Mouse (Mus musculus): ENCODE measurements around the gene Spns3.
"Not testable (repeated sequence)": the region's sequence is repeated elsewhere in the genome, so short reads cannot be mapped to it uniquely, and the experiment has no call there.

Gene Spns3

DNA sequence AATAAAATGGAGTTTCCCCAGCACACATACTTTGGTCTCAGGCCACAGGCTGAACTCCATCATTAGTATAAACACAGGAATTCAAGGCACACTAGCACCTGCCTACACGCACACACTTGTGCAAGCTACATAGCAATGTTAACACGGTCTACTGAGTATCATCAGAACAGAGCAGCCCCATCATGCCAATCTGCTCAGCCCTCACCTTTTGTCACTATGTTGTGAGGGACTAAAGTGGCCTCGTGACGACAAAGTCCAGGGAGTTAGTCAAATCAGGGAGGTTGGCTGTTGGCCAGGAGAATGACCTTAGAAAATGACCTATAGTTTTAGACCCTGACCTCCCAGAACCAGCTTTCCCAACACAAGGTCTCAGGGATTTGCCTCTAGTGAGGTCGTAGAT is 7.8 kb upstream of the Spns3 start:
- no peak for DNase-seq (ENCODE audit: low read depth, low spot score)

DNA sequence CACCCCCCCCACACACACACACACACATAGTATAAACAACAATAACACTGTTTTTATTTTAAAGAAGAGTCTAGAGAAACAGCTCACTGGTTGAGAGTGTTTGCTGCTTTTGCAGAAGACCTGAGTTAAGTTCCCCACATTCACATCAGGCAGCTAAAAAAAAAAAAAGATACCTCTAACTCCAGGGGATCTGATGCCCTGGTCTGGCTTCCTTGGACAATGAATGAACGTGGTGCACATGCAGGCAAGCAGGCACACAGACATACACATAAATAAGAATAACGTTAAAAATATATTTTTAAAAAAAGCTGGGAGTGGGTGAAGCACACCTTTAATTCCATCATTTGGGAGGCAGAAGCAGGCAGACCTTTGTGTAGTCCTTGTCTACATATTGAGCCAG is 6.6 kb upstream of the Spns3 start:
- DNase-seq (ENCODE audit: low read depth, low spot score), result no peak

DNA sequence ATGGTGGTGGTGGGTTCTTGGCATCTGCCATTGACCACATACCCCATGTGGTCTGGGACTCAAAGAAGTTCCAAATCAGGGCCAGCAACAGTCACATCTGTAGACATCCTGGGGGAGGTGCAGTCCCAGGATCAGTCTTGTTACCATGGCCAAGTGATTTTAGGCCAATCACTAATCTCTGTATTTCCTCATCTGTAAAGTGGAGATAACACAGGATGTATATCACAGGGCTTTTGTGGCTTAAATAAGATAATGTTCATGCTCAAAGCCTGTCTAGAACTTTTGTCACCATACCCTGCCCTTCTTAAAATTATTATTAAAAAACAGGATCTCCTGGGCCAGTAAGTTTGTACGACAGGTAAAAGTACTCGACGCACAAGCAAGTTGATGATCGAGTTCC is 6.2 kb upstream of the Spns3 start:
- no peak for DNase-seq (ENCODE audit: low read depth, low spot score)

DNA sequence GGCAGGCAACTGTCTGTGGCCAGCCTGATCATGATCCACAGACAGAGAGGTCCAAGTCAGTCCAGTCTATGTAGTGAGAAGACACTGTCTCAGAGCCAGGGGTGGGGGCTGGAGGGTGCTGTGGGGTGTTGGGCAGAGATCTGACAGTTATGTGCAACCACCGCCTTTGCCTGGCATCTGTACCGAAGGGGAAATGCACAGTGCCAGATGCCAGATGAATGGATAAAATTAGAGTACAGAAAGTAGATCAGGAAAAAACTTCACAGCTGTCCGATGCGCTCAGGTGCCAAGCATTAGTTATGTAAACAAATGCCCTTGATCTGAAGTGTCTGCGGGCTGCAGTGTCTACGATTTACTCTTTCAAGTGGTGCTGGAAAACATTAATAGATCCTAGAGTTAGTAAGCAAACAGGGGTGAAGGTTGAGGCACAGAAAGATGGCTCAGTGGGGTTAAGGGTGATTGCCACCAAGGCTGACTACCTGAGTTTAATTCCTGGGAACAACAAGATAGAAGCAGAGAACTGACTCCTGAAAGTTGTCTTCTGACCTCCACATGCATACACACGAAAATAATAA is 1.3 kb upstream of the Spns3 start:
- DNase-seq (ENCODE audit: low read depth, low spot score), result no peak

DNA sequence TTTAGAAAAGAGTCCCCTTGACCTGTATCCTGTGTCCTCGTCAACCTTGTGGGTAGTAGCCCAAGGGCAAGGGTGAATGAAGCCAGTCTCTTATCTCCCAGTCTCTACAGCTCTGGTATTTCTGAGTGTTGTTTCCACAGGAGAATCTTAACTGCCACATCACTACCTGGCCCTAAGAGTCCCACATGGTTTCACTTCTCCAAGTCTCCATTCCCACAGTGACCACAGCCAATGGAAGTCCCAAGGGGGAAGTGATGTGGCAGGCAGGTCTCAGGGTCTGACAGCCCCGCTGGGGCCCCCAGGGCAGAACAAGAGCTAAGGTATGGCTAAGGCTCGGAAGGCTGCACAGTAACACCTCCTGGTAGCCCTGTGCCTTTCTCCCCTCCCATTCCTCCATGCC is 3.1 kb downstream of the Spns3 start:
- no peak for DNase-seq (ENCODE audit: low read depth, low spot score)

DNA sequence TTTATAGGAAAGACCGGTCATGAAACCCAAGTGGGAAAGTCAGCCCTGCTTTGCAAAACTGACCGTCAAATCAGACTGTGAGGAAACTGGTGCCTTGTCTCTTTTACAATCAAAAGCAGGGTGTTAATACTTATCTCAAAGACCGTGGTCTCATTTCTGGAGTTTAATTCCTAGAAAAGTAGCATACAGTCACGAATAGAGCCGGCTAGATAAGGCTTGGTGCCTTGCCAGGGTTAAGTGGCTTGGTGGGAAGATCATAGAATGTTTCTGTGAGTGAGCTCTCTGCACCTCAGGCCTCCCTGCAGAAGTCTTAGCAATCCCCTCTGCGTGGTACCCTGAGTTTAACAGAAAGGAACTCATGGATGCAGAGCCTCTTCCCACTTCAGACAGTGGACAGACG is 5.6 kb downstream of the Spns3 start:
- DNase-seq (ENCODE audit: low read depth, low spot score), result no peak

DNA sequence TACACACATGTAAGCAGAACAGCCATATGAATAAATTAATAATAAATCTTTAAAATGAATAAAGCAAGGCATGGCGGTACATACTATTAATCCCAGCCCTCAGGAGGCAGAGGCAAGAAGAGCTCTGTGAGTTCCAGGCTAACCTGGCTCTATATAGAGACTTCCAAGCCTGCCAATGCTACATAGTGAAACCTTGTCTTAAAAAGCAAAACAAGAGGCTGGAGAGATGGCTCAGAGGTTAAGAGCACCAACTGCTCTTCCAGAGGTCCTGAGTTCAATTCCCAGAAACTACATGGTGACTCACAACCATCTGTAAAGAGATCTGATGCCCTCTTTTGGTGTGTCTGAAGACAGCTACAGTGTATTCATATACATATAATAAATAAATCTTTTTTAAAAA is 6.6 kb downstream of the Spns3 start:
- DNase-seq (ENCODE audit: low read depth, low spot score), result not testable (repeated sequence)

DNA sequence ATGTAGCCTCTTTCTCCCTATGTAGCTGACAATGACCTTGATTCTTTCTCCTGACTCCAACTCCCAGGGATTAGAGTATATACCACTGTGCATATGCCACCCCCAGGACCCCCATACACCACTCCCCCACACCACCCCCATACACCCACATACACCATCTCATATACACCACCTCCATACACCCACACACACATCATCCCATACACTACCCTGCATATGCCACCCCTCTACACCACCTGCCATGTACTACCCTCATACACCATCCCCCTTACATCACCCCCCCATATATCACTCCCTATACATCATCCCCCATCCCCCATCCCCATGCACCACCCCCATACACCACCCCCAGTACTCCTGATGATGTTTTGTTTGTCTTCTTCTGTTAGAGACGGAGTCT is 7.7 kb downstream of the Spns3 start:
- no peak for DNase-seq (ENCODE audit: low read depth, low spot score)

DNA sequence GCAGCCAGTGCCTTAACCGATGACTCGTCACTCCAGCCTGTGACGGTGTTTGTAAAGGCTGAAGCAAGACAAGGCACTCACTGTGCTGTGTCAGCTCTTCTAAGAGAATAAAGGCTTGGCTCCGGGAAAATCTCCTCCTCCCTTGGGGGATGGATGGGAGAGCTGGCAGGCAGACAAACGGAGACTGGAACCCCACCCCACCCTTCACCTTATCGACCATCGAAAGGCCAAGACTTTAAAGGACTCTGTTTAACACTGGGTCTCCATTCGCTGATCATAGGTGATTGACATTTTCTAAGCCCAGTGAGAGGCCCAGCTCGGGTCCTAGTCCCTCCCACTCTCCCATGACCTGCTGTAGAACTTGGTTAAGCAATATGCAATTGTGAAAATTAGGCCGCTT is 8.4 kb downstream of the Spns3 start:
- no peak for DNase-seq (ENCODE audit: low read depth, low spot score)

DNA sequence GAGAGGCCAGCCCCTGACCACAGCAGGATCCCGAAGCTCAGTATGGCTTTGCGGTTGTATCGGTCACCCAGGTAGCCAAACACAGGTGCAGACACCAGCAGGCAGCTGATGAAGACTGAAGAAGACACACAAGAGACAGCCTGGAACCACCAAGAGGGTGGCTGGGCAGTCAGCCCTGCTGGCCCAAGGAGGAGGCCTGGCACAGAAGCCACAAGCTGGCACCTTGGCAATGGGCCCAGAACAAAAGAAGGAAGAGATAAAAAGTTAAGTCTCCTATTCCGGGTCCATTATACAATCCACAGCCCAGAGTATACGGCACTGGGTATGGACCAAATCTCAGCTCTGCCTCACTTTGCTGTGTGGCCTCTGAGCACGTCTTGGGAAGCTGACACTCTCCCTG is 9.9 kb downstream of the Spns3 start:
- no peak for DNase-seq (ENCODE audit: low read depth, low spot score)

DNA sequence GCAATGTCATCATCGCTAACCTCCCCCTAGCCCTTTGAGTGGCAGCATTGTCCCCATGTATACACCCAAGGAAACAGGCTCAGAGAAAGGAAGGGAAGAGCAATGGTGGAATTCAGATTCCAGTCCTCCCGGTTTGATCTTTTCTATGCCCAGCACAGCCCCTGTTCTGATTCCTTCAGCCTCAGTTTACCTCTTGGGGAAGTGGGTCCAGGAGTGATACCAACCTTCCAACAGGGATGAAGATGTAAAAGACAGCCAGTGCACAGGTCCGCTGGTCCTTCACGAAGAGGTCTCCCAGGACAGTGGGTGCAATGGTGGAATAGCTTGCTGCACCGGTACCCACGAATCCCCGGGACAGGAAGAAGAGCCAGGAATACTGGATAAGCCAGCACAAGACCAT is 11.5 kb downstream of the Spns3 start:
- DNase-seq (ENCODE audit: low read depth, low spot score), result no peak

DNA sequence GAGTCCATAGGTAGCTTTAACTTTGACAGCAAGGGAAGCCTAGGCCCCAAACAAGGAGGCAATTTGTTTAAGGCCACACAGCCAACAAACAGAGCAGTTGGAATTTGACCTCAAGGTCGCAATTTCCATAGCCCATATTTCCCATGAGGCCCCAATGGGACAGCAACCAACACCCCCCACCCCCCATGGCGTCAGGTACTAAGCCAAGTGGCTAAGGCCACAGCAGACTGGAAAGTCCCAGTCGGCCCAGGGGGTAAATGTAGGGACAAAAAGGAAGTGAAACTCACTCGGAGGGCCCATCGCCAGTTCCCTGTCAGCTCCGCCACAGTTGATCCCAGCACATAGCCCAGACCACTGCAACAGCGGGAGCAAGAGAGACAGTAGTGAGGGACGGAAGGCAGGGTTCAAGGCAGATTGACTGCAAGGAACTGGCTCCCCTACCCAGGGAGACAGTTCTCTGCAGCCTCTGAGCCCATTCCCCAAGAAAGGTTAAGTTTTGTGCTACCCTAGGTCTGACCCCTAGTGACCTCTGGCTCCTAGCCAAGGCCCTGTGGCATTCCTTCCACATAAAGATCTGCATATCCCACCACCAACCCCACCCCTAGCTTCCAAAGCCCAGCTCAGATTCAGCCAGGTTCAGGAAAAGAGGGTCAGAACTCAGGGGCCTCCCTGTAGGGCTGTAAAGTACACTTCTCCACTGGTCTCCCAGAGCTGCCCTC is 12.1 kb downstream of the Spns3 start:
- no peak for DNase-seq (ENCODE audit: low read depth, low spot score)

DNA sequence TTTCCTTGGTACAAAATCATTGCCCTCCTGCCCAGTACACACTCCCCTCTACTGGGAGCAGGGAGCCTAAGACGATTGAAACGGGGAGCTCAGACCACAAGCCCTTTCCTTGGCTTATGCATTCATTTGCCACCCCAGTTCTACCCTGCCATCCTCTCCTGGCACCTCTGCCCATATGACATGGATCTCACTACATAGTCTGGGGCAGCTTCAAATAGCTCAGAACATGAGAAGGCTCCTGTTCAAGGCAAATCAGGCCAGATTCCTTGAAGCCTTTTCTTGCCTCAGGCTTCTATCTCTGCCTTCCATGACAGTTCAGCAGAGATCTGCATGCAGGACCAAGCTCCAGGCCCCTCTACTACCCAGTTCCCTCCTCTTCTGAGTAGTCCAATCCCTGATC is 12.8 kb downstream of the Spns3 start:
- DNase-seq (ENCODE audit: low read depth, low spot score), result no peak

DNA sequence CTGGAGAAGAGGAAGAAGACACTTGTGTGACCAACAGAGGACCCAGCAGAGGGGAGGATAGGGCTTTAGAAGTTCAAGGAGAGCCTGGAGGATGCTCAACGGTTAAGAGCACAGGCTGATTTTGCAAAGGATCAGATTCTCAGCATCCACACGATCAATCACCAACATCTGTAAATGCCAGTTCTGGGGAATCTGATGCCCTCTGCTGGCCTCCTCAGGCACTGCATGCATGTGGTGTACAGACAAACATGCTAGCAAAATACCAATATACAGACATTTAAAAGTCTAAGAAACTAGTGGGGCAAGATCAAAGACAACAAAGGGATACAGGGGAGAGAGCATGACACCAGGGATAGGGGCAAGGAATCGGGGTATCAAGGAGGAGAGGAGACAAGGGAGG is 14.8 kb downstream of the Spns3 start:
- DNase-seq (ENCODE audit: low read depth, low spot score), result peak; percentile 20

DNA sequence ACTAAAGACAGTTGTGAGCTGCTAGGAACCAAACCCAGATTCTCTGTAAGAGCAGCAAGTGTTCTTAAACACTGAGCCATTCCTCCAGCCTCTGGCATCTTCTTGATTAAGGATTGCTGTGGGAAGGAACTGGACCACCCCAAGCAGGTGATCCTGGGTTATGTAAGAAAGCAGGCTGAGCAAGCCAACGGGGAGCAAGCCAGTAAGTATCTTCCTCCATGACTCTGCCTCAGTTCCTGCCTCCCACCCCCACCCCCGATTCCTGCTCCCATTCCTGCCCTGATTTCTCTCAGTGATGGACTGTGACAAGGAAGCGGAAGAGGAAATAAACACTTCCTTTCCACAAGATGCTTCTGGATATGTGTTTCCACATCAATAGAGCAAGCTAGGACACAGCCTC is 17.4 kb downstream of the Spns3 start:
- DNase-seq (ENCODE audit: low read depth, low spot score), result no peak

DNA sequence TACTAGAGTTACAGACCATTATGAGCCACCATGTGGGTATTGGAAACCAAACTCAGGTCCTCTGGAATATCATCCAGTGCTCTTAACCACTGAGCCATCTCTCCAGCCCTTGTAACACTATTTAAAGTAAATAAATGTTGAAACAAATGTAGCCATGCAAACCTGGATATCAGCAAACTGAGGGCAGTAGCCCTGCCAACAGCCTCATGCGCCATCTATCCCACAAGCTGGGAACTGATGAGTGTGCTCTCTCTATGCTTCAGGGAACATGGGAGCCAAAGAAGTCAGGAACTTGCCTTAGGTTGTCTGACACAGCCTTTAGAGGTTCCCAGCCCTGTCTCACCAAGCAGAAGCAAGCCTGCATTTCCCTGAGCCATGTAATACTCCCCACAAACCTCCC is 18.7 kb downstream of the Spns3 start:
- no peak for DNase-seq (ENCODE audit: low read depth, low spot score)

DNA sequence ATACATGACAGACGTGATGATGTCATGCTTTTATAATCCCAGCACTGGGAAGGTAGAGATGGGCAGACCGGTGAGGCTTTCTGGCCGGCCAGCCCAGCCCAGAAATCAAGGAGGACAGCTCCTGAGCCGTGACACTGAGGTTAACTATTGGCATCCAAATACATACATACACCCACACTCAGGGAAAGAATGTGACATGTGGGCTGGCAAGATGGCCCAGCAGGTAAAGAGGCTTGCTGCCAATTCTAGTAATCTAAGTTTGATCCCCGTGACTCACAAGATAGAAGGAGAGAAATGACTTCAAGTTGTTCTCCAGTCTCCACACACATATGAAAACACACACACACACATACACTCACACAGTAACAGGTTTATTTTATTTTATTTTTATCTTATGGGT is 19.2 kb downstream of the Spns3 start:
- DNase-seq (ENCODE audit: low read depth, low spot score), result no peak

DNA sequence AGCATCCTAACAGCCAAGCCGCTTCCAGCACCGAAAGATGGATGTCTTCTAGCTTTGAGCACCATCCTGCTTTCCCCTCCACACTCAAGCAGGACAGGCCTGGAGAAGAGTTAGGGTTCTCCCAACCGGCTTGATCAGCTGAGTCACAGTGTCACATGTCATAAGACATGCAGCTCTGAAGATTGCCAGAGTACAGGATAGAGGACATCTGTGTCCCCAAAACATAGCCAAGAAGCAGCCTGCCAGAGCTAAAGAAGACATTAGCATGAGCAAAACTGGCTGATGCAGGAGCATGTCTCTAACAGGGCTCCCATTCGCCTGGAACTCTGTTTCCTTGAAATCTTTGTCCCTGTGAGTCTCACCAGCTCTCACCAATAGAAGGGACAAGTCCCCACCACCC is 24.1 kb downstream of the Spns3 start:
- DNase-seq (ENCODE audit: low read depth, low spot score), result no peak

DNA sequence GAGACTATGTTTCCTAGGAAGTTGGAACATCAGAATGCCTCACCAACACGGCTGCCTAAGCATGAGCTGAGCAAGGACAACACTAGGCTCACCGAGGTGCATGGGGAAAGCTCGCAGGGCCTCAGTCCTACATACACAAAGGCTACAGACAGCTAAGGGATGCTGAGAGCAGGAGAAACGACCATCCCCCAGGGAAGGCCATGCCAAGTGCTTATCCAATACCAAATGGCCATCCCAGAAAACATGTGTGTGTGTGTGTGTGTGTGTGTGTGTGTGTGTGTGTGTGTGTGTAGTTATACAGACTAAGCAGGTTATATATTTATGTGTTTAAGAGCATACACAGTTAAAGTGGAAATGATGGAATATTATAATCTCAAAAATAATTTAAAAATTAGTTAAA is 26.6 kb downstream of the Spns3 start:
- DNase-seq (ENCODE audit: low read depth, low spot score), result no peak

DNA sequence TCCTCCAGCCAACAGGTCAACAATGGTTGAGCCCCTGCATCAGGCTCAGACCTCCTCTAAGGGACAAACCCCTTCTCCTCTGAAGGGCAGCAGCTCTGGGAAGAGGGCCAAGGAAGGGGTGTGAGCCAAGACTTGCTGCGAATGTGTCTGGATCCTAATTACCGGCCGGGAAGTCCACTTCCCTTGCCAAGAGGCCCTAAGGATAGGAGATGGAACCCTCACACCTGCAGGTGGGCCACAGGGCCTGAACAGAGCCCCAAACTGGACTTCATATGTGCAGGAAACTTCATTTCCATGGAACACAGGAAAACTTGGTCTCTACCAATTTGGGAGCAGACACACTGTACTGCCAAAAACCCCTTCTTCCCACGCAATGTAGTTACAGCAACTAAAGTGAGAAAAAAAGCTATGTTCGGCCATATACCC is 27.7 kb downstream of the Spns3 start:
- no peak for DNase-seq (ENCODE audit: low read depth, low spot score)

DNA sequence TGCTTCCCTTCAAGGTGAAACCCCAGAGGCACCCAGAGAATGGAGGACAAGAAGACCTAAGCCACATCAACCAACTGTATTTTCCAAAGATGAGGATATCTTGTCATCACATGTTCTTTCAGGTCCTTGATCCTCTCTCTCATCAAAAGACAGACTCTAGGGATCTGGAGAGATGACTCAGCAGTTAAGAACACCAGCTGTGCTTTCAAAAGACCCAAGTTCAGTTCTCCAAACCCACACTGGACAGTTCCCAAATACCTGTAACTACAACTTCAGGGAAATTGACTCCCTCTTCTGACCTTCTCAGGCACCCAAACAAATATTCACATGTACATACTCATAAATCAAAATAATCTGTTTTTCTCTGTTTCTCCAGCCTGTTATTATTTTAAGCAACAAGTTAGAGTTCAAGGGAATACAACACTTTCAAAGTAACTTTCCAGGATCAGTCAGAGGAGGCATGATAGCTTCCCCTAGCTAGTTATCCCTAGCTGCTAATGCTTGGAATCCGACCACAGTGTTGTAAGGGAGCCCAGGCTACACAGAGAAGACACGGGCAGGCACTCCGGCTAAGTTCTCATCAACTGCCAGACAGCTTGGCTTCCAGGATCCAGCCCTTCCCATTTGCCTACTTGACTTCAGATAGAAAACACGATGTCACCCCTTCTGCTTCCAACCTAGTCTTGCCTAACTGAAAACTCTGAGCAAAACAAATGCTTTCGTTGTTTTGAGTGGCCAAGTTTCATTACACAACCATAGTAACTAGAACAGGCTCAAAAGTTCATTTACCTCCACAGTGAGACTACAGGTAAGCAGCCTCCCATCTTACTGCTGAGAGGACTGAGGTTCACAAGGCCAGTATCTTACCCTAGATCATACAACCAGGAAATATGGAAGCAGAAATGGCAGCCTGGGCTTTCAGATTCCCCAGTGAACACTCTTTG is 28.4 kb downstream of the Spns3 start:
- no peak for DNase-seq (ENCODE audit: low read depth, low spot score)

DNA sequence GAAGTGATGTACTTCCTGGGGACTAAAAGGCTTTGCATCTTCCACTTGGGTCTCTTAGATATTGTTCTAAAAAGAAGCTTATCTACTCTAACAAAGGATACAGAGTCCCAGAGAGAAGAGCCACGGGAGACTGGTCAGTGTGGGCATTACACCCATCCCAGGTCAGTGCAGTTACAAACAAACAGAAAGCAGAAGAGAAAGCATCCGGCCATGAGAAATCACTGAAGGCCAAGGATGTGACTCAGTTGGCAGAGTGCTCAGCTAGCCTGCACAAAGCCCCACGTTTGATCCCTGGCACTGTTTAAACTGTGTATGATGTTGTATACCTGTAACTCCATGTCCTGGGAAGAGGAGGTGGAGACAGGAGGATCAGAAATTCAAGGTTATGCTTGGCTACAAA is 30.4 kb downstream of the Spns3 start:
- DNase-seq (ENCODE audit: low read depth, low spot score), result no peak

DNA sequence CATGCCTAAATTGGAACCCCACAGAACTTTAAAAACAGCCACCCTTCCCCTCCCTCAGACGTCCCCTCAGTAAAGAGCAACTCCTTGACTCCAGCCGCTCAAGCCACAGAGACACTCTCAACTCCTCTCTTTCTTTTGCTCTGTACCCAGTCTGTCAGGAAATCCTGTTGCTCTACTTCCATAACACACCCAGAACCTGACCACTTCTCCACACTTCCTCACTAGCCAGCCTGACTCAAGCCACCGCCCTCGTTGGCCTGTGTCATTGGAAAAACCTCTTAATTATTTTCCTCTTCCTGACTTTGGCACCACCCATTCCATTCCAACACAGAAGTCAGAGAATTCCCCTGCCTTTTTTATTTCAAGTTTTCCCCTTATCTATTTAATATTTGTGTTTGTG is 31.1 kb downstream of the Spns3 start:
- no peak for DNase-seq (ENCODE audit: low read depth, low spot score)
